Mouse (Mus musculus): Measurements from ENCODE around the gene Smad1. TPM values are rescaled to one million over a fixed set of nuclear protein-coding genes. Genes with fewer than 3 reads are reported as not detected.

Smad1 gene
- 0.51 and 0.94 TPM in 2 replicates for polyA plus RNA-seq (2012)

DNA sequence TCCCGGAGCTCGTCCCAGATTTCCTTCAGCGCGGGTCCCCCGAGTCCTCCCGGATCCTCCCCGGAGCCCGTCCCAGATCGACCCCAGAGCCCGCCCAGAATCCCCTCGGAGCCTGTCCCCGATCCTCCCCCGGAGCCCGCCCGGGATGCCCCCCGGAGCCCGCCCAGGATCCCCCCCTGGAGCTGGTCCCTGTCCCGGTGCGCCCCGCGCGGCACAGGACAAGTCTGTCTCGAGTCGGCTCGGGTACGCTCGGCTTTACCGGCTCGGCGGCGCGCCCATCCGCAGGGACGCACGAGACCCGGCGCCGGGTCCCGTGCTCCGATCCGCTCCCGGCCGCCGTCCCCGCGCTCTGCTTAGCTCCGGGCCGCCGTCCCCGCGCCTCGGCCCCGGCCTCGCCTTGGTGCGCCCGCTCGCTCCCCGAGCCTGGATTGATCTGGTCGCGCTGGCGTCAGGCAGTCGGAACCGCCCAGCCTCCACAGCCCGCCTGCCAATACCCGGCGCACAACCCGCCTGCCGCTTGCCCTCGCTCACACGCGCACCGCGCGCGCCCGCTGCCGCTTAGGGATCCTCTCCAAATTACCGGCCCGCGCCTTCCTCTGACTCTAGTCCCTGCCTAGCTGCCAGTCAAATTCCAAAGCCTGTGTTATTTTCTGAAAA is at the start of gene Smad1:
TSS of gene Smad1 (minus strand) at position 525 of the 657 bp plus-strand sequence.
- no peak for TF ChIP-seq GATA1 (IDR thresholded peaks at IDR 0.05; ENCODE audit: low read length)

DNA sequence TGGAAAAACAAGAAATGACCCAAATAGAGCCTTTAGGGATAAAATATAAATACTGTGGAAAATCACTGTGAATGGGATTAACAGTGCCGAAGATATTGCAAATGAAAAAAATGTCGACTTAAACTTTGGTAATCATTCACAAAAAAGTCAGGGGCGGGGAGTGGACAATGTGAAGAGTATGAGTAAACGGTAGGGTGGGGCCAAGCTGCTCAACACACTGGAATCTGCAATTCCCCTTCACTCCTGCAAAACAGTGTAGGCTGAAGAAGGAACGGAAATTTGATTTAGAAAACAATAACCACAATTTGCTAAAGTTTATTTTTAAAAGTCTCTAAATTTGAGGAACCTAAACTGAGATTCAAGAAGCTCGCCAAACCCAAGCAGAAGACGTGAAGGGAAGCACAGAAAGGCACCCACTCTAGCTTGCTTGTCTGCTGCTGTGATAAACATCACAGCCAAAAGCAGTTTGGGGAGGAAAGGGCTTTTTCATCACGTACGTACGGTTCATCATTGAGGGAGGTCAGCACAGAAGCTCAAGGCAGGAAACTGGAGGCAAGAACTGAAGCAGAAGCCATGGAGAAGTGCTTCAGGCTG is 48.0 kb upstream of the Smad1 start:
- no peak for TF ChIP-seq GATA1 (IDR thresholded peaks at IDR 0.05; ENCODE audit: low read length)

DNA sequence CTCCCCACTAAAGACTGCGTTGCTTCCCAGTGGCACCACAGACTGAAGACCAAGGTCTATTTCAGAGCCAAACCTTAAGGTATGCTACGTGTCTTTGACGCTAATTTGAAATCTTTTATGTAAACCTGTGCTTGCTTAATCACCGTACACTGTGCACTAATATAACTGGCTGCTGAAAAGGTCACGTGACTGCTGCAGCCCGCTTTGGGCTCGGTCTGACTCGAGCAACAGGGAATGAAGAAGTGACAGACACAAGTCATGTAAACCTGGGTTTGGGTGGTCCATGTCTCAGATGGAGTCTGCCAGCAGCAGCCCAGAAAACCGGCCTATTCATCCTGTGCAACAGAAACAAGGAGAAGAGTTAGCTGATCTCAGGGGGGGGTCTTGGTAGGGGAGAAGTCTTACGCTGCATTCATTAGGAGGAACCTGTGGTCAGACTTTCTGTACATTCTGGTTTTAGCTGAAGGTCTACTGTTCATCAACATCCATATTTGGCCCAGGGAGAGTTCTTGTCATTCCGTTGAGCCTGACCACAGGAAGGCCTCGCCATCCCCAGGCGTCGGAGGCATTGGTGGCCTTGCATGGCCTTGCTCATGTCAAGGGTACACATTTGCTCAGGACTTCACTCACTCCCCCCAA is 44.3 kb upstream of the Smad1 start:
- no peak for TF ChIP-seq GATA1 (IDR thresholded peaks at IDR 0.05; ENCODE audit: low read length)

DNA sequence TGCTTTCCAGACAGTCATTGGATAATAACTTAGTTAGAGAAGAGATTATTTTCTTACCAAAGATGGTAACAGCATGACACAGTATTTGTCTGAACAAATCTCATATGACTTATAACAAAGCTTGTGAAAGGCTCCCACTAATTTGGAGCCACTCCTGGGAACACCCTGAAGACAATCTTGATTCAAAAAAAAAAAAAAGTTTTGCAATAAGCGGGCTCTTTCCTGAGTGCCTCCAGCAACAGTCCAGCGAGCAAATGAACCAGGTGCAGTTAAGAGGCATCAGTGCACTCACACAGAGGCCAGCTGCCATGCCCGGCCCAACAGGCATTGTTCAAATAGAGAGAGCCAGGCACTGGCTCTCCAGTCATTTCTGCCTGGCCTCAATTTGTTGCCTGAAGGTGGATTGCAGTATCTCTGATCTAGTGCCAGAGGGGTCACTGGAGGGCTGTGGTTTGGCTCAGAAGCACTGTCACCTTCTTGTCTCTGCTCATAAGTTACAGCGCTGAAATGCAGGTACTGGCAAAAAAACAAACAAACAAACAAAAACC is 34.7 kb upstream of the Smad1 start:
- TF ChIP-seq GATA1 (IDR thresholded peaks at IDR 0.05; ENCODE audit: low read length) = no peak

DNA sequence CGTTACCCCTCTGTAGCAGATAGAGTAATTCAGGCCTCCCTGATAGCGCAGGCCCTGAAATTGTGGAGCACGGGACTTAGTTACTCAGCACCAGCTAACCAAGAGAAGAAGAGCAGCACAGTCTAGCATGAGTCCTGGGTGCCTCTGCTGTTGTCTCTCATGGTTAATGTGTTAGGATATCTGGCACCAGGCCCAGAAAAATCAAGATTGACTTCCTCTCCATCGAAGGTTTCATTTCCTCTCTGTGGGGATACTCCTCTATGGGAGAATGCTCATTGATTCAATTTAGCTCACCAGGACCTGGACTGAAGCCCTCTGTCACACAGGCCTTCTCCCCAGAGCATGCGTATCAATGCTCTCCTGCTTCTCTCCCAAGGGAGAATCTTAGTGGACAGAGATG is 15.6 kb upstream of the Smad1 start:
- no peak for TF ChIP-seq GATA1 (IDR thresholded peaks at IDR 0.05; ENCODE audit: low read length)

DNA sequence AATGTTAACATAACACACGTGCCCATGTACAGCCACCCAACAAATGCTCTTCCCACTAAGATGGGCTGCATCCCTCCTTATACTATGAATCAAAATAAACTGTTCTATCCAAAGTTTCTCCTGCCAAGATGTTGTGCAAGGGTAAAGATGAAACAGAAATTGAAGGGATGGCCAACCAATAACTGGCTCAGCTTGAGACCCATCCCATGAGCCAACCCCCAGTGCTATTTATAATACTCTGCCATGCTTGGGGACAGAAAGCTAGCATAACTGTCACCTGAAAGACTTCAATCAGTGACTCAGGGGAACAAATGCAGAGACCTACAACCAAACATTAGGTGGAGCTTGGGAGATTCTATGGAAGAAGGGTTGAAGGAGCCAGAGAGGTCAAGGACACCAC is 11.2 kb upstream of the Smad1 start:
- TF ChIP-seq GATA1 (IDR thresholded peaks at IDR 0.05; ENCODE audit: low read length) = no peak

DNA sequence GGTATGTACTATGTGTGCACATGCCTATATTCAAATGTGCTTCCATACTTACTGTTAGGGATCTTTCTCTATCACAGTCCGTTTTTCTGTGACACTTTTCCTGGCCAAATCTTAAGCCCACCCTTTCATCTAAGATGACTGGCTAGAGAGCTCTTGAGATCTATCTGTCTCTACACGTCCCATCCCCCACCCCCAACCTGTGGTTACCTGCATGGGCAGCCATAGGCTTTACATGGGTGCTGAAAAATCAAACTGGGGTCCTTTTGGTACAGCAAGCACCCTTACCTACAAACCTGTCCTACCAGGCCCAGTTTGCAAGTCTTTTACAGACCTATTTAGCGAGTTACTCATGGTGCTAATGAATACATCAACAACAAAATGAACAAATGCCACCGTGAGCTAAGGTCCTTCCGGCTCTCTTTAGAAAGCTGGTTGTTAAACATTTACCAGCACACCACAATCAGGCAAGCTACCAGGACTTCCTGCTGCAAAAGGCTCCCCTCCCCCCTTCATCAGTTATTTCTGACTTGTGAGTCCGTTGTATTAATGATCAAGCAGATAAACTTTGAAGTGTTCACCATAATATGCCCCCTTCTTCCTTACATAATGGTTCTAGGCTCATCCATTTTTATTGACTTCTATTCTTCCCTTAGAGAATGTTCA is 5.7 kb upstream of the Smad1 start:
- no peak for TF ChIP-seq GATA1 (IDR thresholded peaks at IDR 0.05; ENCODE audit: low read length)

DNA sequence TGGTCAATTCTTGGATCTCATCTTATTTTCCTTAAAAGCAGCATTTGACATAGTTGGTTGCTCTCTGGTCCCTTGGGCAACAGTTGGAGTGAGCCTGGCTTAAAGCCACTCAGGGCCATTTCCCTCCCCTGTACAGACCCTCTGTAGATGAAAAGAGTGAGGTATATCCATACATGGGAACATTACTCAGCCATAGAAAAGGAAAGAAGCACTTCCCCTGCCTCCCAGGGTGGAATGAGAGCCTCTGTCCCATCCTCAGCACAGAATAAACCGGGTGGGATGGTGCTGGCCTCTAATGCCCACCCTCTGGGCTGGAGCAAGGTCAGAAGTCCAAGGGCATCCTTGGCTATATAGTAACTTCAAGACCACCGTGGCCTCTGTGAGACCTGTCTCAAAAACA is 1.4 kb upstream of the Smad1 start:
- TF ChIP-seq GATA1 (IDR thresholded peaks at IDR 0.05; ENCODE audit: low read length) = no peak

DNA sequence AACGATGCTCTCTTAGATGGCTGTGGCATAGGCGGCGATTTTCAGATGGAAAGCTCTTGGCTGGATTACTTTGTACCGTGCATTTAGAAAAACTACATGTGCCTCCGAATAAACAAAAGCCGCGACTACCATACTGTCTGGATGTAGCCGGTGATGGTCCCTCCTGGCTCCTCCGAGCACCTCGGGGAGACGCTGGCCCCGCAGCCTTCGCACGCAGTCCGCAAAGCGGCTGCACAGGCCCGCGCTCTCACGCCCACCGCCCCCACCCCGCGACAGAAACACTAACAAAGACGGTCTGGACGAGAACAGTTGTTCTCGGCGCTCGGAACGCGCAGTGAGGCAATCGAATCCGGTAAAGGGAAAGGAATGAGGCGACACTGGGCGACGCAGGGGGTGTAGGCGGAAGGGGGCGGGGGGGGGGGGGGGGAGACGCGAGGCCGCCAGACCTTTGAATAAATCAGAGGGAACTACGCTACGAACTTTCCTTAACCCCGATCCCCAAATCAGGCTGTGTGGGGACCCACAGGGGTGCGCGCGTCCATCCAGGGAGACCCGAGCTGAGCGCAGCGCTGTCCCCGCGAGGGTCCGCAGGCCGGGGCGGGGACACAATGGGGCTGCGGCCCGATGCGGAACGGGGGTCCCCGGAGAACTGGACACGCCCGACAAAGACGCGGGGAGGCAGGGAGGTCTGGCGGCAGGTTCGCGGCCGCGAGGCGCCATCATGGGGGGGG is 902 bp downstream of the Smad1 start:
- no peak for TF ChIP-seq GATA1 (IDR thresholded peaks at IDR 0.05; ENCODE audit: low read length)

DNA sequence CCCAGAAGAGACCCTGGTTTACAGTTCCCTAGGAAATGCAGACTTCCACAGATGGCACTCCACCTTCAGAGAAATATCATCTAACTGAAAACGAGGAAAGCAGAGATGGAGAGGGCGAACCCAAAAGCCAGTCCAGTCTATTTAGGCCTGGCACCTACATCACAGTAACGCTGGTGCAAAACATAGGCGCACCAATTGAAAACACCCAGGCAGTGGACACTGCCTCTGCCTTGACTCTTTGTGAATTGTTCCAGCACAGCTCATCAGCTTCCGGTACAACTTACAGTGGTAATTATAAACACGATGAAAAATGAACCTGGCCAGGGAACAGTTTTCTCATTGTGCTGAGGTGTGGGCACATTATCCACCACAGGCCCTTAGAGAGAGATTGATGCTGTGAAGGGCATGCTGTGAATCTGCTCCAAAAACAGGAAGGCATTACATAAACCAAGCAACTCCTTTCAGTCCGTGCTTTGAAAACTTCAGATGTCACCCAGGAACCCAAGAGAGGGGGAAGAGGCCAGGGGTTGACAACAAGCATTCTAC is 1.5 kb downstream of the Smad1 start:
- no peak for TF ChIP-seq GATA1 (IDR thresholded peaks at IDR 0.05; ENCODE audit: low read length)

GRCm38 (mm10) chr8:79396911-79397310 is 2.4 kb downstream of the Smad1 start:
- TF ChIP-seq GATA1 (IDR thresholded peaks at IDR 0.05; ENCODE audit: low read length) = no peak

- peak; percentile 66 for TF ChIP-seq GATA1 (IDR thresholded peaks at IDR 0.05; ENCODE audit: low read length)
These were observed 5.3 kb downstream of the Smad1 start for GRCm38 (mm10) chr8:79394009-79394408.

- no peak for TF ChIP-seq GATA1 (IDR thresholded peaks at IDR 0.05; ENCODE audit: low read length)
These were observed 6.1 kb downstream of the Smad1 start for GRCm38 (mm10) chr8:79393215-79393614.

DNA sequence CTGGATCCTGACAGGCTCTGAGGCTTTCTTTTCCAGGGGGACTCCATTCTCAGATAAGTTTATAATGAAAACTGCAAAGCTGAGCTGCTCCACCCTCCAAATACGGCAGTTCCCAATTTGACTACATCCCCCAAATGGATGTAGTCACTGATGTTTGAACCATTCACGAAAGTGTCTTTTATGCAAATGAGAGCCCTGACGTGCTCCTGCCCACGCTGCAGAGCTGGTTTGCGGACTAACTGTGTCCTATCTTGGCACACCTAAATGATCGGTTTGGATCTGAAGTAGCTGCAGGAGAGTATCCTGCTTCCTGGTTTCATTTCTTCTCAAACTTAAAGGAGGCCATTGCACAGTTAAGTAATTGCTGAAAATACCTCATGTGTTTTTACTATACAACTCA is 6.7 kb downstream of the Smad1 start:
- no peak for TF ChIP-seq GATA1 (IDR thresholded peaks at IDR 0.05; ENCODE audit: low read length)

DNA sequence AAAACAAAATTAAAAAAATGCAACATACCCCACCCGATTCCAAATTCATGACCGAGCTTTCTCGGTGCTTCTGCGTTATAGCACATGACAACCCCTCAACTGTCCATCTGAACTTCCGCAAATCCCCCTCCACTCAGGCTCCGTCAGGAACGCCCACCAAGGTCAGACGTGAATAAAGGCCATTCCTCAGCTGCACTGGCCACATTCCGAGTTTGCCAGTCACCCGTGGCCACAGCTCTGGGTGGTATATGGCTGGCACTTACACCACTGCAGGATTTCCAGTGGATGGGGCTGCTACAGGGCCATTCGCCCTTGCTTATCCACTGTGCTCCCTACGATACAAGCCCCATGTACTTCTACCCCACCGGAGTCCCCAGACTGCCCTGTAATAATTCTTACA is 7.9 kb downstream of the Smad1 start:
- TF ChIP-seq GATA1 (IDR thresholded peaks at IDR 0.05; ENCODE audit: low read length) = no peak
